Mouse (Mus musculus): ENCODE data around the gene Aire.
"Not testable (repeated sequence)": the region's sequence is repeated elsewhere in the genome, so short reads cannot be mapped to it uniquely, and the experiment has no call there.

Gene Aire

GRCm38 (mm10) chr10:78049519-78050035, 6.2 kb upstream of the Aire start:
- DNase-seq (ENCODE audit: low spot score) = no peak

- DNase-seq (ENCODE audit: low spot score) = no peak
Measured at GRCm38 (mm10) chr10:78048061-78048730, 4.8 kb upstream of the Aire start.

GRCm38 (mm10) chr10:78046388-78046787, 3.0 kb upstream of the Aire start:
- no peak for DNase-seq (ENCODE audit: low spot score)

- DNase-seq (ENCODE audit: low spot score) = no peak
Measured at GRCm38 (mm10) chr10:78044531-78044930, 1.1 kb upstream of the Aire start.

- no peak for DNase-seq (ENCODE audit: low spot score)
Measured at GRCm38 (mm10) chr10:78042697-78043405, 559 bp downstream of the Aire start.

GRCm38 (mm10) chr10:78042096-78042495, 1.3 kb downstream of the Aire start:
- no peak for DNase-seq (ENCODE audit: low spot score)

- no peak for DNase-seq (ENCODE audit: low spot score)
Measured at GRCm38 (mm10) chr10:78041647-78042046, 1.8 kb downstream of the Aire start, which contains the start of gene Dnmt3l. Gene Dnmt3l, plus strand, starts transcription at chr10:78041947.

- no peak for DNase-seq (ENCODE audit: low spot score)
Measured at GRCm38 (mm10) chr10:78037139-78037538, 6.3 kb downstream of the Aire start.

- DNase-seq (ENCODE audit: low spot score) = no peak
Measured at GRCm38 (mm10) chr10:78031987-78032386, 11.4 kb downstream of the Aire start.

- DNase-seq (ENCODE audit: low spot score) = no peak
Measured at GRCm38 (mm10) chr10:78029080-78029479, 14.3 kb downstream of the Aire start.

- peak; percentile 53 for DNase-seq (ENCODE audit: low spot score)
Measured at GRCm38 (mm10) chr10:78028129-78028528, 15.3 kb downstream of the Aire start.

- not testable (repeated sequence) for DNase-seq (ENCODE audit: low spot score)
Measured at GRCm38 (mm10) chr10:78025453-78025852, 18.0 kb downstream of the Aire start.

- DNase-seq (ENCODE audit: low spot score) = not testable (repeated sequence)
Measured at GRCm38 (mm10) chr10:78019984-78020383, 23.4 kb downstream of the Aire start.

- no peak for DNase-seq (ENCODE audit: low spot score)
Measured at GRCm38 (mm10) chr10:78019291-78019690, 24.1 kb downstream of the Aire start.

- DNase-seq (ENCODE audit: low spot score) = peak; percentile 69
Measured at GRCm38 (mm10) chr10:78018797-78019203, 24.6 kb downstream of the Aire start.

- DNase-seq (ENCODE audit: low spot score) = no peak
Measured at GRCm38 (mm10) chr10:78016366-78016765, 27.0 kb downstream of the Aire start.

GRCm38 (mm10) chr10:78015489-78015888, 27.9 kb downstream of the Aire start:
- no peak for DNase-seq (ENCODE audit: low spot score)

- no peak for DNase-seq (ENCODE audit: low spot score)
Measured at GRCm38 (mm10) chr10:78012661-78013495, 30.5 kb downstream of the Aire start.

GRCm38 (mm10) chr10:78011116-78011515, 32.3 kb downstream of the Aire start:
- DNase-seq (ENCODE audit: low spot score) = not testable (repeated sequence)

- no peak for DNase-seq (ENCODE audit: low spot score)
Measured at GRCm38 (mm10) chr10:78010335-78010734, 33.1 kb downstream of the Aire start.

GRCm38 (mm10) chr10:78009945-78010293, 33.5 kb downstream of the Aire start, which contains the start of gene Pfkl:
Gene Pfkl, minus strand, starts transcription at chr10:78010083.
- DNase-seq (ENCODE audit: low spot score) = no peak

- DNase-seq (ENCODE audit: low spot score) = peak; percentile 98
Measured at GRCm38 (mm10) chr10:78009184-78009944, 34.0 kb downstream of the Aire start.

Measured in yolk sac, embryonic 10.5 days (tissue).